Mouse (Mus musculus): ENCODE measurements around the gene Syngap1. TPM values are rescaled to one million over a fixed set of nuclear protein-coding genes. Genes with fewer than 3 reads are reported as not detected.

Syngap1 gene
- polyA plus RNA-seq, 2 experiments, result 0.08 to 3.4 TPM

GRCm38 (mm10) chr17:26950560-26951288, 9.7 kb downstream of the Syngap1 start:
- Histone ChIP-seq H3K4me1 (replicated peaks; ENCODE audit: control insufficient read depth in 2 of 2, insufficient read depth in 2 of 2, low read length in 1 of 2) (peaks cover 11 to 33% of the 10 kb centered on the region in 2 experiments), H3K27me3 (ENCODE audit: control insufficient read depth, insufficient read depth, low read length) (no peaks in the 10 kb centered on the region; the same call in 1 of the 2 replicates), H3K4me2 (ENCODE audit: low read depth) (peak overlapping the region; percentile 65; the same call in 1 of the 2 replicates), H3K27ac (no peak overlapping the region), H3K4me3 (ENCODE audit: insufficient read depth in 1 of 2, low read depth in 2 of 2, low read length in 2 of 2) (no peak overlapping the region), H3K9me3 (ENCODE audit: control insufficient read depth, low read length) (no peaks in the 10 kb centered on the region), H3K9ac (replicated peaks) (no peak overlapping the region), H3K36me3 (replicated peaks; ENCODE audit: control insufficient read depth, insufficient read depth, low read depth) (no peaks in the 10 kb centered on the region)
- 40% methylated on average over 7 of the region's 7 CpGs for WGBS (ENCODE audit: insufficient replicate concordance)
- no peak for TF ChIP-seq EP300 (IDR thresholded peaks at IDR 0.05; ENCODE audit: low read depth)
- no peak for TF ChIP-seq CTCF (IDR thresholded peaks at IDR 0.05; ENCODE audit: low read depth)
- DNase-seq (ENCODE audit: low read depth in 3 of 3, low spot score in 3 of 3), result no peak
- ATAC-seq (ENCODE audit: insufficient read depth), result no peak

- H3K27me3 ChIP-seq (ENCODE audit: control insufficient read depth, insufficient read depth, low read length), result no peaks in the 10 kb centered on the region; the same call in 1 of the 2 replicates
- 4% methylated on average over 10 of the region's 11 CpGs for WGBS (ENCODE audit: insufficient replicate concordance)
- no peaks in the 10 kb centered on the region for H3K9me3 ChIP-seq (ENCODE audit: control insufficient read depth, low read length)
- DNase-seq (ENCODE audit: low read depth in 3 of 3, low spot score in 3 of 3) (no peak), ATAC-seq (ENCODE audit: insufficient read depth) (no peak)
- peak overlapping the region; percentile 65 for H3K4me2 ChIP-seq (ENCODE audit: low read depth)
- H3K4me1 ChIP-seq (replicated peaks; ENCODE audit: control insufficient read depth in 2 of 2, insufficient read depth in 2 of 2, low read length in 1 of 2), result peaks cover 18 to 40% of the 10 kb centered on the region in 2 experiments
- no peak overlapping the region for H3K27ac ChIP-seq
- peak overlapping the region; percentile 10 to 11; a peak in 3 of 4 replicates for H3K4me3 ChIP-seq (ENCODE audit: insufficient read depth in 1 of 2, low read depth in 2 of 2, low read length in 2 of 2)
- H3K9ac ChIP-seq (replicated peaks), result no peak overlapping the region
- TF ChIP-seq EP300 (IDR thresholded peaks at IDR 0.05; ENCODE audit: low read depth) (no peak), CTCF (IDR thresholded peaks at IDR 0.05; ENCODE audit: low read depth) (no peak)
- no peaks in the 10 kb centered on the region for H3K36me3 ChIP-seq (replicated peaks; ENCODE audit: control insufficient read depth, insufficient read depth, low read depth)
Observed at GRCm38 (mm10) chr17:26951406-26951805, 10.4 kb downstream of the Syngap1 start.

- Histone ChIP-seq H3K9me3 (ENCODE audit: control insufficient read depth, low read length) (no peaks in the 10 kb centered on the region), H3K27me3 (ENCODE audit: control insufficient read depth, insufficient read depth, low read length) (no peaks in the 10 kb centered on the region; the same call in 1 of the 2 replicates), H3K36me3 (replicated peaks; ENCODE audit: control insufficient read depth, insufficient read depth, low read depth) (no peaks in the 10 kb centered on the region), H3K4me1 (replicated peaks; ENCODE audit: control insufficient read depth in 2 of 2, insufficient read depth in 2 of 2, low read length in 1 of 2) (peaks cover 22 to 48% of the 10 kb centered on the region in 2 experiments), H3K9ac (replicated peaks) (peak overlapping the region; percentile 15), H3K4me3 (ENCODE audit: insufficient read depth in 1 of 2, low read depth in 2 of 2, low read length in 2 of 2) (peak overlapping the region; percentile 10 to 18; a peak in 3 of 4 replicates), H3K4me2 (ENCODE audit: low read depth) (peak overlapping the region; percentile 65), H3K27ac (no peak overlapping the region)
- ATAC-seq (ENCODE audit: insufficient read depth) (no peak), DNase-seq (ENCODE audit: low read depth in 3 of 3, low spot score in 3 of 3) (no peak)
- WGBS (ENCODE audit: insufficient replicate concordance), result 10% methylated on average over 23 of the region's 23 CpGs
- TF ChIP-seq CTCF (IDR thresholded peaks at IDR 0.05; ENCODE audit: low read depth), result no peak
- TF ChIP-seq EP300 (IDR thresholded peaks at IDR 0.05; ENCODE audit: low read depth), result no peak
Observed at GRCm38 (mm10) chr17:26951952-26952877, 11.2 kb downstream of the Syngap1 start.

GRCm38 (mm10) chr17:26953201-26953600, 12.1 kb downstream of the Syngap1 start:
- no peak overlapping the region for H3K4me2 ChIP-seq (ENCODE audit: low read depth)
- WGBS (ENCODE audit: insufficient replicate concordance), result 48% methylated on average over 6 of the region's 6 CpGs
- H3K4me3 ChIP-seq (ENCODE audit: insufficient read depth in 1 of 2, low read depth in 2 of 2, low read length in 2 of 2), result no peak overlapping the region
- H3K9me3 ChIP-seq (ENCODE audit: control insufficient read depth, low read length), result no peaks in the 10 kb centered on the region
- no peak for DNase-seq (ENCODE audit: low read depth in 3 of 3, low spot score in 3 of 3)
- H3K4me1 ChIP-seq (replicated peaks; ENCODE audit: control insufficient read depth in 2 of 2, insufficient read depth in 2 of 2, low read length in 1 of 2), result peaks cover 26 to 53% of the 10 kb centered on the region in 2 experiments
- no peak overlapping the region for H3K9ac ChIP-seq (replicated peaks)
- TF ChIP-seq EP300 (IDR thresholded peaks at IDR 0.05; ENCODE audit: low read depth), result no peak
- no peak for TF ChIP-seq CTCF (IDR thresholded peaks at IDR 0.05; ENCODE audit: low read depth)
- H3K36me3 ChIP-seq (replicated peaks; ENCODE audit: control insufficient read depth, insufficient read depth, low read depth), result no peaks in the 10 kb centered on the region
- no peak for ATAC-seq (ENCODE audit: insufficient read depth)
- no peaks in the 10 kb centered on the region; the same call in 1 of the 2 replicates for H3K27me3 ChIP-seq (ENCODE audit: control insufficient read depth, insufficient read depth, low read length)
- H3K27ac ChIP-seq, result no peak overlapping the region

Measured in liver, embryonic 14.5 days (tissue).